Mouse (Mus musculus): ENCODE data around the gene Lpar2. TPM values are rescaled to one million over a fixed set of nuclear protein-coding genes. Genes with fewer than 3 reads are reported as not detected.

Gene Lpar2
- polyA plus RNA-seq, 1 experiment, result 0.54 TPM

DNA sequence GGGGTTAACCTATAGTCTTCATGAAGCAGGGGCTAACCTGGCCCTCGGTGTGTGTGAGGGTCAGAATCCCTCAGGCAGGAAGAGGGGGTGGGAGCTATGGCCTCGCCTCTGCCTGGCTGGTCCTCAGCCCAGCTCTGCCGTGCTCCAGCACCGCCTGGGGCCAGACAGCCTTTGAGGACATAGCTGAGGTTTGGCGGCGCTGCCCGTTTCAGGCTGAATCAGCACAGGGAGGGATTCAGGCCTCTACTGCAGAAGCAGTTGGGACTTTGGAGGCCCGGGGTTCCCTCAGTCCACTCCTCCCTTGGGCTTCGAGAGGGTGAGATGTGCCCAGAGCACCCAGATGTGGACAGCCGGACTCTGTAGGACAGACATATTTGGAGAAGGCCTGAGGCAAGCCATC is 53.9 kb downstream of the Lpar2 start:
- no peak overlapping the region for H3K27ac ChIP-seq (ENCODE audit: insufficient read depth, low read length)
- TF ChIP-seq POLR2A (IDR thresholded peaks at IDR 0.05; ENCODE audit: extremely low read depth, insufficient read depth, low read length) (no peak), CTCF (IDR thresholded peaks at IDR 0.05; ENCODE audit: extremely low read depth, insufficient read depth, low read length) (no peak)
- H3K4me1 ChIP-seq (ENCODE audit: control insufficient read depth, insufficient read depth, low read length), result no peaks in the 10 kb centered on the region
- no peak overlapping the region for H3K4me3 ChIP-seq (ENCODE audit: insufficient read depth, low read length)

DNA sequence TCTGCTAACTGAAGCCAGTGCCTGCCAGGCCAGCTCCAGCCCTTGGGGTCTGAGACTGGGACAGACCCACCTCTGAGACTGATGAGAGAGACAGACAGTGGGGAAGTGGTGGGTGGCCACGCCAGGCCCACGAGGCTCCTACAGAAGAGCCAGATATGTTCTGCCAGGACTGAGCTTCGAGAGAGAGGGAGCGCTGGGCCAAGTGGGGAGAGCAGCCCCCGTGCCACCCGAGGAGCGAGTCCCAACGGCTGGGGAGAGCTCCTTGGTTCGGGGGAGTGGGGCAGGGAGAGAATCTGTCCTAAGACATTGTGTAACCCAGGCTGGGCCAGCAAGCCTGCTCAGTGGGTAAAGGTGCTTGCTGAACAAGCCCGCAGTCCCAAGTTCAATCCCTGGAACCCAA is 54.7 kb downstream of the Lpar2 start:
- no peak overlapping the region for H3K4me3 ChIP-seq (ENCODE audit: insufficient read depth, low read length)
- no peak overlapping the region for H3K27ac ChIP-seq (ENCODE audit: insufficient read depth, low read length)
- no peak for TF ChIP-seq POLR2A (IDR thresholded peaks at IDR 0.05; ENCODE audit: extremely low read depth, insufficient read depth, low read length)
- TF ChIP-seq CTCF (IDR thresholded peaks at IDR 0.05; ENCODE audit: extremely low read depth, insufficient read depth, low read length), result no peak
- no peaks in the 10 kb centered on the region for H3K4me1 ChIP-seq (ENCODE audit: control insufficient read depth, insufficient read depth, low read length)

- Histone ChIP-seq H3K4me1 (ENCODE audit: control insufficient read depth, insufficient read depth, low read length) (no peaks in the 10 kb centered on the region), H3K27ac (ENCODE audit: insufficient read depth, low read length) (no peak overlapping the region), H3K4me3 (ENCODE audit: insufficient read depth, low read length) (no peak overlapping the region)
- TF ChIP-seq POLR2A (IDR thresholded peaks at IDR 0.05; ENCODE audit: extremely low read depth, insufficient read depth, low read length) (no peak), CTCF (IDR thresholded peaks at IDR 0.05; ENCODE audit: extremely low read depth, insufficient read depth, low read length) (no peak)
These were observed 55.2 kb downstream of the Lpar2 start for GRCm38 (mm10) chr8:69877396-69877795.

DNA sequence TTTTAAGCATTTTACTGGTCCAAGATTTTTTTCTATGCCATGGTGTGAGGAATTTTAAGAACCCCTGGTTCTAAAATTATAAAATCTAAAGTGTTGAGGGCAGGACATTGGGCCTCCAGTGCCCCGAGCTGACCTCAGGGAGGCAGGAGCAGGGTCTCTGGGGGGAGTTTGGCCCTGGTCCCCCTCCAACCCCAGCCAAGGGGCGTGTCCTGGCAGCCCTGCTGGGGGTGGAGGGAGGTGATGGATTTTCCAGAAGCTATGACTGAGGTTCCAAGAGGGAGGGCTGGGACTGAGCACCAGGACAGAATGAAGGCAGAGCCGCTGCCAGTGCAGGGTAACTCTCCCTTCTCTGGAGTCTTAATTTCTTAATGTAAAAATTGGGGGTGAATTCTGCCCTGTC is 55.8 kb downstream of the Lpar2 start:
- no peak overlapping the region for H3K4me3 ChIP-seq (ENCODE audit: insufficient read depth, low read length)
- H3K27ac ChIP-seq (ENCODE audit: insufficient read depth, low read length), result no peak overlapping the region
- TF ChIP-seq POLR2A (IDR thresholded peaks at IDR 0.05; ENCODE audit: extremely low read depth, insufficient read depth, low read length), result no peak
- TF ChIP-seq CTCF (IDR thresholded peaks at IDR 0.05; ENCODE audit: extremely low read depth, insufficient read depth, low read length), result no peak
- H3K4me1 ChIP-seq (ENCODE audit: control insufficient read depth, insufficient read depth, low read length), result no peaks in the 10 kb centered on the region

DNA sequence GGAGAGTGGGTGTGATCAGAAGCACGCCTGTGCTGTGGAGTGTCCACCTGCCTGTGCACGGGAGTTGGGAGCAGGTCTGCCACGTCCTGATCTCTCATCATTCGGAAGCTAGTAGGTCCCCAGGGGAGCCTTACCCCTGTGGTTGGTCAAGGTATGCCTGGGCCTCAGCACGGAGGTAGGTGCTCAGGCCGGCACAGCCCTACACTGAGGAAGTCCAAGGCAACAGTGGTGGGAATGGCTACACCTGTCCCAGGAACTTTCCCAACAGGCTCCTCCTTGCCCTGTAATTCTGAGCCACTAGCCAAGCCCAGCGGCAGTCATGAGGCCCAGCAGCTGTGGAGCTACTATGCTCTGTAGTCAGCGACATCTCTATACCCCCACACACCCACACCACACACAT is 57.4 kb downstream of the Lpar2 start:
- H3K27ac ChIP-seq (ENCODE audit: insufficient read depth, low read length), result no peak overlapping the region
- no peak overlapping the region for H3K4me3 ChIP-seq (ENCODE audit: insufficient read depth, low read length)
- TF ChIP-seq CTCF (IDR thresholded peaks at IDR 0.05; ENCODE audit: extremely low read depth, insufficient read depth, low read length) (no peak), POLR2A (IDR thresholded peaks at IDR 0.05; ENCODE audit: extremely low read depth, insufficient read depth, low read length) (no peak)
- no peaks in the 10 kb centered on the region for H3K4me1 ChIP-seq (ENCODE audit: control insufficient read depth, insufficient read depth, low read length)

Other genes starting within 250 kb of the Lpar2 start
- gene Zfp868, start 196.9 kb upstream of the Lpar2 start, polyA plus RNA-seq (2012; rRNA removed), result 13.1 and 13.9 TPM in 2 replicates
- gene Zfp964, start 167.9 kb upstream of the Lpar2 start, polyA plus RNA-seq (2012; rRNA removed), result 2.7 and 2.9 TPM in 2 replicates
- 18.4 and 20.5 TPM in 2 replicates for gene Zfp869, start 111.7 kb upstream of the Lpar2 start, polyA plus RNA-seq (2012; rRNA removed)
- gene Zfp963, start 72.5 kb upstream of the Lpar2 start, polyA plus RNA-seq (2012; rRNA removed), result 6.2 and 6.4 TPM in 2 replicates
- gene Gm20422, start 47.5 kb upstream of the Lpar2 start, polyA plus RNA-seq (2012; rRNA removed), result 0.15 and 1.3 TPM in 2 replicates
- gene Atp13a1, start 31.3 kb upstream of the Lpar2 start, polyA plus RNA-seq (2012; rRNA removed), result 49.2 and 51.6 TPM in 2 replicates
- 20.3 TPM in 2 replicates for gene Zfp866, start 31.3 kb upstream of the Lpar2 start, polyA plus RNA-seq (2012; rRNA removed)
- 15.7 and 16.1 TPM in 2 replicates for gene Gmip, start 13.8 kb upstream of the Lpar2 start, polyA plus RNA-seq (2012; rRNA removed)
- gene Pbx4, start 10.1 kb downstream of the Lpar2 start, polyA plus RNA-seq (2012; rRNA removed), result 32.0 and 35.4 TPM in 2 replicates
- 0.89 and 1.4 TPM in 2 replicates for gene Cilp2, start 65.3 kb downstream of the Lpar2 start, polyA plus RNA-seq (2012; rRNA removed)
- 0.29 and 0.40 TPM in 2 replicates for gene Tssk6, start 79.8 kb downstream of the Lpar2 start, polyA plus RNA-seq (2012; rRNA removed)
- gene Ndufa13, start 80.1 kb downstream of the Lpar2 start, polyA plus RNA-seq (2012; rRNA removed), result 182 and 184 TPM in 2 replicates
- gene Yjefn3, start 80.3 kb downstream of the Lpar2 start, polyA plus RNA-seq (2012; rRNA removed), result 34.2 and 35.7 TPM in 2 replicates
- 21.1 and 24.3 TPM in 2 replicates for gene Gatad2a, start 174.0 kb downstream of the Lpar2 start, polyA plus RNA-seq (2012; rRNA removed)
- gene Mau2, start 220.3 kb downstream of the Lpar2 start, polyA plus RNA-seq (2012; rRNA removed), result 80.5 and 86.1 TPM in 2 replicates
- gene Sugp1, start 220.4 kb downstream of the Lpar2 start, polyA plus RNA-seq (2012; rRNA removed), result 34.5 and 37.4 TPM in 2 replicates

Measured in cortical plate, adult 2 months (tissue).